Mouse (Mus musculus) megakaryocyte, embryonic 14.5 days (primary cell): Measurements from ENCODE around the gene Gdpd4.

Source experiments
- FLI1 ChIP-seq: IDR thresholded peaks from 2 replicates; pipeline ENCODE4 v1.6.1; 2012; ENCODE audit warnings: low read length, inconsistent platforms, mixed read lengths
- GATA1 ChIP-seq: IDR thresholded peaks from 3 replicates; pipeline ENCODE4 v1.6.1; 2012; ENCODE audit warnings: mixed read lengths, low read length, inconsistent platforms, borderline replicate concordance

DNA sequence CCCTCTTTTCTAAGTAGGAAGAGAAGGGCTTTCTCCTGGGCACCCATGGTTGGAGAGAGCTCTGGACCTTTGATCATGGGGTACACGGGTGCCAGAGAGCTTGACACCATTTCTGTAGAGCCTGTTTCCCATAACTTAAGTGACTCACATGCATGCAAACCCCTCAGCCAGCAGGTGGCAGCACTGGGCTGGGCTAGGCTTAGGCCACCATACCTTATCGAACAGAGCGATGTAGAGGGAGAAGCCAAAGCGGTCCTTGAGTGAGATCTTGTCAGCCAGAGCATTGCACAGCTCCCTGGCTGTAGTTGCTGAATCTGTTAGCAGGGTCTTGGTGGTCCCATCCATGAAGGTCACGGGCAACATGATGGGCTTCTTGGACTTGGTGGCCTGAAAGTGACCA, 151.9 kb downstream of the Gdpd4 start:
- TF ChIP-seq FLI1 (no peak), GATA1 (no peak)
